Mouse (Mus musculus) retina, embryonic 14.5 days (tissue): ENCODE data around the gene Alyref.

Experiments
- DNase-seq: peaks from one replicate; pipeline ENCODE4 v3.0.0-alpha.2; 2015; ENCODE audit warnings: low spot score

The Alyref gene

DNA sequence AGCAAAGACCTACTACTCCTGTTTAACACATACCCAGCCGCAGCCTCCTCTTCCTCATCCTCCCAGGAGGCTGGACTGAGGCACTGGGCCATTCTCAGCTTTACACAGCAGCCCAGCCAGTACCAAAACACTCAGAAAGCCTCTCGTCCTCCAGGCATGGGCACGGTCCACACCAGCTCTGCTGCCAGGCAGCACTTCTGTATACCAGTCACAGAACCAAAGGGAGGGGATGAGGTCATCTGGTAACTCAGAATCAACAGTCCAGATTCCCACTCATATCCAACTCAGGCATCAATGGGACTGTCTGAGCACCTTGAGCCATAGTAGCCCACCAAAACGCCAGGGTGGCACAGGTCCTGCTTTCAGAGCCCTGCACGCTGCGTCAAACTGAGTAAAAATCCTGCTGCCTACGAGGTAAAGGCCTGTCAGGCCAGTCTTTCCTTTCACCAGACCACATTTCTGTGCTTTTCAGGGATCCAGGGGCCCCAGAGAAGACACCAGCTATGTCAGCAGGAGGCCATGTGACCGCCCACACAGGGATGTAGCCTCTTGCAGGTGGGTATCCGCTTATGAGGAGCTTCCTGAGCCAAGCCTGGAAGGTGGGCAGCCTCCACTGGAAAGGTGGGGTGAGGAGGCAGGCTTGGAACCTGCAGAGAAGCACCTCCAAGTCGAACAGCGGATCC lies 28.8 kb upstream of the Alyref start:
- no peak for DNase-seq

- DNase-seq = no peak
Observed at GRCm38 (mm10) chr11:120625152-120625775, 27.1 kb upstream of the Alyref start, which contains the start of gene Sirt7. Sirt7 (minus strand) TSS chr11:120625240.

DNA sequence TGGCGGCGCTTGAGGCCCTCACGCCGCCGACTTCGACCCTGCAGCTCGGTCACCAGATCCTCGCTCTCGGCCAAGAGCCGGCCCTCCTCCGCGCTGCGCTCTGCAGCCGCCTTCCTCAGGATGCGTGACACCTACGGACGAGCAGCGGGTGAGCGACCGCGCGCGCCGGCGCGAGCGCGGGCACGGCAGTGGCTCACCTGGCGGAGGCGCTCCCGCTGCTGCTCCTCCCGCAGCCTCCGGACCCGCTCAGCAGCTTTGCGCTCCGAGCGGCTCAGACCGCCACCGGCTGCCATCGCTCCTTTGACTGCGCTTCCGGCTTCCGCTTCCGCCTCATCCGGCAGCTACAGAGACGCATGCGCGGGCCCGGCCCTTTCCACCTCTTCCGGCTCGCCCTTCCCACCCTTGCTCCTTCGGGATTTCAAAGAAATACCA lies 26.5 kb upstream of the Alyref start:
- peak; percentile 94 for DNase-seq

DNA sequence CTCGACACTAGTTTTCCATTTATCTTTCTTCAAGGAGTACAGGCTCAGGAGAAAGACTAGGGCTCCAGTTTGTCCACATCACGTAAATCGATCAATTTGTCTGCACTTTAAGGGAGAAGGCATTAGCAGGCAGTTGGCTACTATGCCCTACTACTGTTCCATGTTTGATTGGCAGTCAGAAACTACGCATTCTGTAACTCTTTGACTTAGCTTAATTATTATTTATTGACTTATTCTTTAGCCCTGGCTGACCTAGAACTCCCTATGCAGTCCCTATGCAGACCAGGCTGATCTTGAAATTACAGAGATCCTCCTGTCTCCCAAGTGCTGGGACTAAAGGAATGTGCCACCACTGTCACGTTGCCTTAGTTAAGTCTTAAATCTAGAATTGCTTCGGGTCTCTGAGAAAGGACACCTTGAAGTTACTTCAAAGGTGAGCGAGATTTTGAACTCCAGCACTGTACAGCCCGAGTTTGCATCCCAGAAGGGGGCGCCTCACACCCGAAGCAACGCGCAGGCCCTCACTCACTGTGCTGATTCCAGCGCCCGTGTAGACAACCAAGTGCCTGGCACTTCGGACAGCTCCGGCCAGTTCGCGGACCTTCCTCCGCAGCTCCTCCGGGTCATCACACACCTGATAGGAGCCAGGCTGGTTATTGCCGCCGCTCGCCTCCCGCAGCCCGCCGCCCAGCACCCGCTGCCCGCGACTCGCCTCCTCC lies 26.0 kb upstream of the Alyref start:
- peak; percentile 65 for DNase-seq

GRCm38 (mm10) chr11:120622805-120623204 lies 24.6 kb upstream of the Alyref start:
- no peak for DNase-seq

DNA sequence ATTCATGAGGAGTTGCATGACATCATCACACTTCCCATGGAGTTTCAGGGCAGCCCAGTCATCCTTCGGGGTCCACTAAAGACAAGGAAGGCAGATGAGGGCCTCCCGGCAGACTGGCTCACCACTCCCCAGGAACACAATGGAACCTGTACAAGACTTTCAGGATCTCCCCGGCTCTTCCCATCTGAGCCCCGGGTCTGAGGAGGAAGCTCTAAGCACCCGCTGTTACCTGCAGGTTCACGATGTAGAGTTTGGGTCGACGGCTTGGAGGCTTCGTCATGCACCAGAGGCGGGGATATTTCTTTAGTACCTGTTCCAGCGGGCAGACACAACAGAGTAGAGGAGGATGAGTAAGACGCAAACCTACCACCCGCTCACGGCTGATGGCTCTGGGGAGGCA lies 22.0 kb upstream of the Alyref start:
- no peak for DNase-seq

DNA sequence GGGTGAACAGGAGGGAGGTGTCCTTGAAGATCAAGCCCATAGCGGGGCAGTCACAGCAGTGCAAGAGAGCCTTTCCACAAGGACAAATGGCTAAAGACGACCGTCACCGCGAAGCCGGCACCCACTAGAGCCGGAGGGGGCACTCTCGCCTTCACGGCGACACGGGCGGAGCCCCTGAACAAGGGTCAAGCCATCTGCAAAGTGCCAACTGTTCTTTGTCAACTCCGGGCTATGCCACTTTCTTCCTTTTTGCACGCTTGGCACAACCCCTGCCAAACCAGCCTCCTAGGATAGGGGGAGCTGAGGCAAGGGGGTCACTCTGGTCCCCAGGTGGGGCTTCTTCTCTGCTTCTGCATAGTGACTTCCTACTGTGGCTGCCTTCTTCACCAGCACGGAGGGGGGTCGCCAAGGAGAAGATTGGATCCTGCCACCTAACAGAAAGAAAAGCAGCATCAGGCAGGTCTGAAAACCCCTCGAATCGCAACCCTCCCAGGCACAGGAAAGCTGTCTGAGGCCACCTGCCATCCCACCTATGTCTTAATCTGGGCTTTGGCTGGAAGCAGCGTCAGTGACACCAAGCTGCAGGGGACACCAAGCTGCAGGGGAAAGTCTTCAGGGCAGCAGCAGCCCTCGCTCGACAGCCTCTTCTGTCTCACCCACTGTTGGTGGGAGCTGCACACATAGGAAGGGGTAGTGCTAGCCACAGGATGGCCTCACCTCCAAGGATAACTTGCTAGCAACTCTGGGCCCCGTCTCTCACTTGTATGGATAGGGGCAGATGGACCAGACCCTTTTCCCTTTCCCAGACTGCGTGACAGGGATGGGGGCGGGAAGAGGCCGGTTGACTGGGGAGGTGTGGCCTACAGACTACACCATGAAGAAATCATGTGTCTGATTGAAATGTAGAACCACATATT lies 20.7 kb upstream of the Alyref start:
- no peak for DNase-seq

GRCm38 (mm10) chr11:120617519-120618112 lies 19.5 kb upstream of the Alyref start, which contains the start of gene Pcyt2:
Pcyt2 (minus strand) TSS chr11:120617936.
- DNase-seq = peak; percentile 90

DNA sequence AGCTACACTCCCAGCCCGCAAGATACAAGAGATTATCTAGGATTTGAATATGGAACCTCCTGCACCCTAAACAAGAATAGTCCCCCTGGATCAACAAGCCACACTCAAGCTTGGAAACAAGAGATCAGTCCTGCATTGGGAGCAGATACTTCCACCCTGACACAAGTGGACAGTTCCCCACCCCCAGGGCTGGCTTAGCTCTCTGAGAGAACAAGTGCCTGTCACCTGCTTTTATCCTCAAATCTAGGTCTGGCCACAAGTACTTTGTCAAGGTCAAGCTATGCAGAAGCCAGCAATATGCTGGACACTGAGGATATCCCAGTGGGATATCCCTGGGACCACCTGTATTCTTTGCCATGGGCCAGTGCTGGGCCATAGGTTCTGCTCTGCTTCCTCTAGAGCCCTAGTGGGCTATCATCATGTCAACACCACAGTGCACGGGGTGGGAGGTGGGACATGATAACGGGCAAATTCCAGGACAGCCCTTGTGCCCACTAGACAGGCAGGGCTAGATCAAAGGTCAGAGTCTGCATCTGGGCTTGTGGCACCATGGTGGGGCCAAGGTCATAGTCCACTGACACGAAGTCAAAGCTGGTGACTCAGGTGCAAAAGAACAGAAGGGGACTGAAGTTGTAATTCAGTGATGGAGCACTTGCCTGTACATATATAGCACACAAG lies 18.6 kb upstream of the Alyref start:
- DNase-seq = no peak

- DNase-seq = no peak
Observed at GRCm38 (mm10) chr11:120615606-120616203, 17.5 kb upstream of the Alyref start.

DNA sequence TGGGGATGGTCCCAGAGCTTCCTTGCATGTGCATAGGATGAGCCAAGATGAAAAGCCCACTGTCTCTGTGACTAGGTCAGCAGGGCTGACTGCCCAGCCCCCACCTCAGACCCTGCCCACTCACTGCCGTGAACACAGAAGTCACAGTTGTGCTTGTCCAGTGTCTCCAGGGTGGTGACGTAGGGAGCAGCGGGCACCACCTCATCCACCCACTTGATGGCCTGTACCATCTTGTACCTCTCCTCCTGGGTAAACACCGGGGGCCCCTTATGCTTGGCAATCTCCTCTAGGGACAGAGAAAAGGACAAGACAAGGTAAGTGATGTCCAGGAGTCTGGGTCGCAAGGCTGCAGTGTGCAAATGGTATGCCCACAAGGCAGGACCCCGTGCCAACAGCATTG lies 17.0 kb upstream of the Alyref start:
- DNase-seq = no peak

GRCm38 (mm10) chr11:120613976-120614375 lies 15.8 kb upstream of the Alyref start:
- no peak for DNase-seq

DNA sequence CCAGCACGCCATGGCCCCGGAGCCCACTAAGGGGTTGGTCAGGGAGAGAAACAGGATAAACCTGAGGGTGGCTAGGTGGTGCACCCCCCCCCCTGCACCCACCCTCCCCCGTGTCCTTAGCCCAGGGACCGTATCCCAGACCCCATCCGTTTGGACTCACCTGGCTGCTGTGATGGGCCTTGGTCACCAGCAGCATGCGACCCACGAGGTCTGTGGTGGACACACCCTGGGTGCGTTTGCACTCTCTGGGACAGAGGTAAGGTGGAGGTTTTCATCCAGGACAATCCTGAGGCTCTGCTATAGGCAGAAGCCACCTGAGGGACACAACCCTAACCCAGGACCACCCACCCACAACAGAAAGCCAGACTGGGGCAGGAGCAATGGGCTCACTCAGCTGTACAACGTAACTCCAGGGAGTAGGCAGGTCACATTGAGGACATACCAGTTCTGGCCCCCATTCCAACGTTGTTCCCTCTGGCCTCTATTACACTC lies 15.4 kb upstream of the Alyref start:
- no peak for DNase-seq

- peak; percentile 83 for DNase-seq
Observed at GRCm38 (mm10) chr11:120612763-120613162, 14.6 kb upstream of the Alyref start.

DNA sequence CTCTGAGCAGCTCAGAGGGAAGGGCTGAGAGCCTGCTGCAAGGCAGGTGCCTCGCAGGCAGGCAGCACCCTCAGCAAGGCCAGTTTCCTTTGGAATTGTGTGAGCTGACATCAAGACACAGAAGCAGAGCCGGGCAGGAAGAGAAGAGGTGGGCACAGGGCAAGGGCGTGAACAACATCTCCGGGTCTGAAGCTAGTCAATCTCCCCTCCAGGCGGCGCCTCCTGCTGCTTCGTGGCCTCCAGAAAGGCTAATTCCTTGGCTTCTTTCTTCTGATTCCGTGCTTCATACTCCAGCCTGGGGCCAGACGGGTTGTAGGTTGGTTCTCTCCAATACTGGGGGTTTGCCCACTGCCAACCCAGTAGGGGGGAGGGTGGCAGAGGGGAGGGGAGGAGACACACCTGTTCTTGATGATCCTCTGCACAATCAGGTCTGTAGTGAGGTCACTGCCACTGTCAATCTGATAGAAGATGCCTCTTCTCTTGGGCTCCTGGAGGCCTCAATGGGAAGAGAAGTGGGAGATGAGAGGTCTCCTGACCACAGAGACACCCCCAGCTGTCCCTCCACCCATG lies 12.4 kb upstream of the Alyref start:
- DNase-seq = no peak

DNA sequence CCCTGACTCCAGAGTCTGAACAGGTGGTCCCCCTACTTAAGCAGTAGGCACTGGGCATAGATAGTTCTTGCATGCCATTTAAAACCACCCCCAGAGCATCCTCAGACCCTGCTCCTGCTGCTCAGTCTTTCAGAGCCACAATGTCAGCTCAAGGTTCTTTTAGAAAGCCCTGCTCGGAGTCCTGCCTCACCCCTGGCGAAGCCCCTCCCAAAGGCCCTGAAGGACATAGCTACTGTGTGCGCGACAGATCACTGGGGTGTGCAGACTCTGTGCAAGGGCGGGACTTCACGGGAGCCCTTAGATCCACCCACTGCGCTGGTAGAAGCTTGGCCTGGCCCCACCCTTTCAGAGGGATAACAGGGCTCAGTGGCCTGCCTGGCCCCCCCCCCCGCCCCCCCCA lies 11.1 kb upstream of the Alyref start:
- no peak for DNase-seq

GRCm38 (mm10) chr11:120608241-120609034 lies 10.3 kb upstream of the Alyref start, which contains the start of gene Npb:
Npb (plus strand) TSS chr11:120608477.
- DNase-seq = no peak

GRCm38 (mm10) chr11:120606764-120607163 lies 8.6 kb upstream of the Alyref start:
- no peak for DNase-seq

DNA sequence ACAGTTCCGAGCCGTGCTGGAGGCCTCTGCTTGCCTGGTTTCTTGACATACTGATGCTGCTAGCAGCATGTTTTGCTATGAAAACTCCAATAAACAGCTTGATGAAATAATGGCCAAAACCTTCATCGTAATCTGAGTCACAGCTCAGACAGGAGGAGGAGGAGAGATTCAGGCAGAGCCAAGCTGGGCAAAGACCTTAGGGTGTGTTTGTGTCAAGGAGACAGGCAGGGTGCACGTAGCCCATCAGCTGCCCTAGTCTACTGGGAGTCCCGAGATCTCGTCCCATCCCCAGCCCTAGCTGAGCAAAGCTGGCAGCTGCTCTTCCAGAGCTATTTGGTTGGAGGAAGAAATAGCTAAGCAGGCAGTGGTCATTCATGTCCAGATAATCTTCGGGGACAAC lies 7.5 kb upstream of the Alyref start:
- DNase-seq = no peak
